Mouse (Mus musculus) testis, adult 2 months (tissue): Measurements from ENCODE around the gene Lars2.

Experiments
- CTCF ChIP-seq: fragments of 200-500 bp; IDR thresholded peaks from 2 replicates; pipeline ENCODE4 v1.5.1; 2012; ENCODE audit warnings: low read depth, mild to moderate bottlenecking, inconsistent platforms, low read length, moderate library complexity; ENCODE audit not compliant: control insufficient read depth, insufficient read depth, insufficient replicate concordance
- POLR2A ChIP-seq: fragments of 200-500 bp; IDR thresholded peaks from 2 replicates; pipeline ENCODE4 v1.6.1; 2012; ENCODE audit warnings: low read depth, mild to moderate bottlenecking, inconsistent platforms, low read length, moderate library complexity; ENCODE audit not compliant: control insufficient read depth

DNA sequence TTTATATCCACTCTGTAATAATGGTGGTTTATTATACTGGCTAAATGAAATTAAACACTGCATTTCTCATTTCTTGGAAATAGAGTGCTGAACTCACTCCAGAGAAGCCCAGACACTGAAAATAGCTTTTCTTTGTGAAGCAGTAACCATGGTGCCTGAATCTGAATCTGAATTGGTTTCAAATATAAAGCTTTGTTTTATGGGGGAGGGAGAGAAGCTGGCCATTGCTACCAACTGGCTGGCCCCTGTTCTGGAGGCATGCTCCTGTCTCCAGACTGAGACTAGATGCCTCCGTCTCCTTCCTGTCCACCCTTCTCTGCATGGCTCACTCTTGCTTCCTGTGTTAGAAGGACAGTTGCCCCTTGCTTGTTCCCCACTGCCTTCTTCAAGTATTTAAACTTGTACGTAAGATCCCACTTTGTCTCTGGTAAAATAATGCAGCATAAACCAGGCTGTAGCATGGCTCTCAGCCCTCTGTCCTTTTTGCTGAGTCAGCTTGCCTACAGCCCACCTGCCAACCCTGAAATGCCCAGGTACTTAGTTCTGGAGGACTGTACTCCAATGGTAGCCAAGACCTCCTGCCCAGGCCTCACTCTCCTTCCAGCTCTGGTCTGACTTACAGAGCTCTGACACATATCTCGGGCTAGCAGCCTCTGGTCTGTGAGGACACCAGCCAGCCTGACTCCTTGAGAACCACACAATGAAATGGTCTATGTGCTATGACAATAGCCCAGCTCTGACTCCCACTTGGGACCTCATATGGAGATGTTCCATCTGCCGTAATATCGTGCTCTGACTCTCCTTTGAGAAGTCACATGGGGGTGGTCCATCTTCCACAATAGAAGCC is 18.8 kb downstream of the Lars2 start:
- TF ChIP-seq CTCF (no peak), POLR2A (no peak)
